Mouse (Mus musculus) urinary bladder, postnatal 10 days (tissue): Measurements from ENCODE around the gene Qrsl1.
A peak's percentile ranks its signal among the peaks of the same experiment; 100 is the strongest.
"Not testable (repeated sequence)": the region's sequence is repeated elsewhere in the genome, so short reads cannot be mapped to it uniquely, and the experiment has no call there.

ENCODE experiments used
- DNase-seq: peaks from one replicate; pipeline ENCODE4 v3.0.0; 2022; ENCODE audit warnings: low spot score

Gene Qrsl1

DNA sequence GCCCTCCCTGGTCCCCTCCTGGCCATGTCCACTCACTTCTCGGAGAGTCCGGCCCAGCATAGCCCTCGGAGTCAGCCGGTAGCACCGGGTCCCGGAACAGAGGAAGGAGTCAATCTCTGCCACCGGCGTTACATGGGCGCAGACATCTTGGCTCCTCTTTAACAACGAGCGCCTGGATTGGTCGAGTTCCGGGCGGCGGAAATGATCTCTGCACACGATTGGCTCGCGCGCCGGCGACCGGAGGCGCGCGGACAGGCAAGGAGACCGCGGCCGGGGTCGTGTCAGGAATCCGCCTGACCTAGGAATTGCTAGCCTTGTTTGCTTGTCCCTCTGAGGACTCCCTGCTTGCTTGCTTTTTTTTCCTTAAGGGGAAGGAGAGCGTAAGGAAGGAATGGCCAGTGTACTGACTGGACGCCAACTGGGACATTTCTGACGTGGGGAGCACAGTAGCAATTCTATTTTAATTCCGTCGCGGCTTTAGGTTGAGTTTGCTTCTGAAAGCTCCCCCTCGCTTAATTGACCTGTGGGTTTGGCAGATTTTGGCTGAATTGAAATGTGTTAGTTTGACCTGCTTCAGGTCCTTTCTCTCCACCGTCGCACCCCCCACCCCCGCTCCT lies at the start of gene Qrsl1, which contains the start of gene Rtn4ip1:
Qrsl1 (minus strand) TSS at position 168 of the 617 bp plus-strand sequence.
Rtn4ip1 (plus strand) TSS at position 230 of the 617 bp plus-strand sequence.
- peak; percentile 82 for DNase-seq

DNA sequence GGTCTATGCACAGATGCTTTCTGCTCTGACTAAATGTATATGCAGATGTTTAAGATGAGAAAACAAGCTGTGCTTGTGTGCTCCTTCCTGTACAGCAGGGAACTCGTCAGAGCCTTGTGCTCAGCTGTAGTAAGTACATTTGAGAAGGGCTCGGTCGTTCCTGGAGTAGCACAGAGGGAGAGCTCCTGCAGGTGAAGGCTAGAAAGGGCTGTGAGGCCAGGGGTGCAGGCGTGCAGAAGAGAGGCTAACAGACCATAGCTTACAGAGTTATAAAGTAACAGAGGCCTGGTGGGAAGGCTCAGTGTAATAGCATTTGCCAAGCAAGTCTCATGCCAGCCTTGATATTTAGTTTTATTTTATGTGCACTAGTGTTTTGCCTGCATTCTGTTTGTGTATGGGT lies 43.9 kb upstream of the Qrsl1 start:
- DNase-seq, result no peak

DNA sequence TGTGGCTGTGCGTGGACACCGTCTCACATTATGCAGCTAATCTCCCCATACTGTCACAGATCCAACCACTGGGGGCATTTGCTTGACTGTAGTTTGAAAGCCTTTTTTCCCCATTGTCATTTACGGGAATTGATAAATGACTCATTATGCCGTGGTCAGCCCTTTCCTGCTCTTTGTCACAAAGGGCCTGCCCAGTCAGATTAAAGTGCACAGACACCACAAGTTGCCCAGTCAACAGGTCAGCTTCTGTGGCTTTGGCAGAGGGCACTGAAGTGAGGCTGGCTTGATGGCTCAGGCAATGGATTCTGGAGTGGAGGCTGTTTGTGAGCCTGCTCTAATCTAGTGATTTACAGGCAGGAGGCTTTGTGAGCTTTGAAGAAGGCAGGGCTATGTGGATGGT lies 42.2 kb upstream of the Qrsl1 start:
- no peak for DNase-seq

DNA sequence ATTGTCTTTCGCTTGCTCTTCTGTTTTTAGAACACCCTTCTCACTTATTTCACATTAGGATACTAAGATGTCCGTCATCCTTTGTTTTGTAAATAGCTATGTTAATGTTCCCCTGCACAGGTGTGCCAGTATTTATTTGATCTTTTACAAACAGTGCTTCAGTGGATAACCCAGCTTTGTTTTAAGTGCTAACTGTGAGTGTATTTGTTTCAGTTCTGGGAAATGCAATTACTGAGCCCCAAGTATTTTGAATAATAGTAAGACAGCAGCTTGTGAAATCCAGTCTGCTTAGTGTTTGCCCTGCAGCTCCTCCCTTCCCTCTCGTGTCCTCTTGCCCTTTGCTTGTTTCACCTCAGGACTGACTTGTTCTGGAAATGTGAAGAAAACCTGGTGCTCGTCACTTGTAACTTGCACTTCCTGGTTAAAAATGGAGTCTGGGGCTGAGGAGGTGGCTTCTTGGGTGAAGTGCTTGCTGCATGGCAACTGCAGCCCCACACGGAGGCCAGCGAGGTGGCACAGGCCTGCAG lies 37.7 kb upstream of the Qrsl1 start:
- no peak for DNase-seq

DNA sequence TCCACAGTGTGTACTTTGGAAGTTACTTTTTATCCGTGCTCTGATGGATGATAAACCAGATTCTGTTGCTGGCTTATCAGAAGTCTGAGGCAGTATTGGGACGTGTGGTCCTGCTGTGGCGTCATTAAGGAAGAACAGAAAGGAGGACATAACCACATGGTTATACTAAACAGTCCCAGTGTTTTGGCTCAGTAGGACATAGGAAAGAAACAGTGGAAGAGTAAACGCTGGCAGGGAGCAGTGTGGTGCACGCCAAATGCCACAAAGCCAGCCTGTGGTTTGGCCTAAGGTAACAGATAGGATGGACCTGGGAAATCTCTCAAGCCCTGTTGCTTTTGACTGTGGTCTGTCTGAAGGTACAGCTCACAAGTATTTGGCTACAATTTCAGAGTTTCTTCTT lies 27.1 kb upstream of the Qrsl1 start:
- DNase-seq, result no peak

- DNase-seq, result no peak
Observed at GRCm38 (mm10) chr10:43927736-43928135, 26.2 kb upstream of the Qrsl1 start.

- not testable (repeated sequence) for DNase-seq
Observed at GRCm38 (mm10) chr10:43925776-43926175, 24.2 kb upstream of the Qrsl1 start.

GRCm38 (mm10) chr10:43923096-43923495 lies 21.6 kb upstream of the Qrsl1 start:
- no peak for DNase-seq

DNA sequence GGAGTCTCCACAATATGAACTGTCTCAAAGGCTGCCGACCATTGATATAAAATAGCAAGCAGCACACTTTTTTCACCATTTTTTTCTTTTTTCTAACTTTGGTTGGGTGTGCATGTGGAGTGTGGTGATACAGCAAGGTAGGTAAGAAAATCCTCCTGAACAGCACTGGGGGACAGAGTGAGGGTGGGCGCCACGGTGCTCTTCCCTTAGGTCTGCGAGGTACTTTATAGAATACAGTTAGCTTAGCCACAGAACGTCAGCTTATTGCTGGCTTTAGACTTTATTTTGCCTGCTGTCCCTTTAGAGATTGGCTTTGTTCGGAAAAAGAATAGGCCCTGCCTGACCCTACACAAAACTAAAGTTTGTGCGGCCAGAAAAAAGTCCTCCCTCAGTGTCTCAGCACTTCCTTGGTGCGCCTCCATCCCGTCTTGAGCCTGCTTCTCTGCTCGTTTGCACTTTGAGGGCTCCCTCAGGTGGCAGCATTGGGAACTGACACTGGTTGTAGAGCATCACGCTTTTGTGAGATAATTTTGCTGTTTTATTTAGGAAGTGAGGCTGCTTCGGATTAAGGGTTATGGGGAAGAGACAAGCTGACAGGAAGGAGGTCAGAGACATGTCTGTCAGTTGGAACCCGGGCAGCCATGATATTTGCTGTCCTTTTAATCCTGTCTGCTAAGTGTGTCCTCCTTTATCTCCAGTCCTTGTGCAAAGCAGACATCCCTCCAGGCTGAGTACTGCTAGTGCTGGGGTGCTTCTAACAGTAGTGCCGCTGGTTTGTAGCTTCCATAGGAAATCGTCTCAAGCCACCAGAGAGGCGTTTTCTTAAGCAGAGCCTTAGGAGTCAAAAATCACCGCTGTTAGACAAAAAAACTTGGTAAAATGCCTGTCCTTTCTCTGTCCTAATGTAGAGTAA lies 17.4 kb upstream of the Qrsl1 start:
- DNase-seq, result peak; percentile 73

DNA sequence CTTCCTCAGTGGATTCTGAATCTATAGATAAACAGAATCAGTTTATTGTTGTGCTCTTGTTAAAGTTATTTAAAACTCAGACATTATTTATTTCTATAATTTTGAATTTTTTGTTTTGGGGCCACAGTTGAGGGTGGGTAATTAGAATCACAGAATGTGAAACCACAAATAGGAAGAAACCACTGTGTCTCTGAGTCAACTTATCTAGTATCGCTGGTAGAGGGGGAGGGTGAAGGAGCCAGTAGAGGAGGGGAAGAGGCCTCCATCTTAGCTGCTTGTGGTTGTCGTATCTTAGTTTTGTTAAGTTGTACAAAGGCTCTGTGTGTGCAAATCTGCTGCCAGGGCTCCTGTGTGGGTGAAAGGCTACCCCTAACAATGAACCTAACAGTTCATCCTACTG lies 15.2 kb upstream of the Qrsl1 start:
- DNase-seq, result no peak

DNA sequence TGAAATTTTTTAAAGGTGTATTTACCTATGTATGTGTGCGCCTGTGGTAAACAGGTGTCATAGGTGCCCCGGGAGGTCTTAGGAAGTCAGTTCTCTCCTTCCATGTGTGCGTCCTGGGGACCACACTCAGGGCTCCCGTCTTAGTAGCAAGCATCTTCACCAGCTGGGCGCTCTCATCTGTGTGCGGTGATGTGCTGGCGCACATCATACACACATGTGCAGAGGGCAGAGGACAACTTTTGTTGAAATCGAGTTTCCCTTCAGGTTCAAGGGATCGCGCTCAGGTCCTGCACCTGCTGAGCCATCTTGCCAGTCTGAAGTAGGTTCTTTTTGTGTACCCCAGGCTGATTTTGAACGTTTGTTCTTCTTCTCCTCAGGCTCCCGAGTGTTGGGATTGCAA lies 14.6 kb upstream of the Qrsl1 start:
- DNase-seq, result no peak

- no peak for DNase-seq
Observed at GRCm38 (mm10) chr10:43912236-43912635, 10.7 kb upstream of the Qrsl1 start.

- DNase-seq, result no peak
Observed at GRCm38 (mm10) chr10:43910873-43911142, 9.3 kb upstream of the Qrsl1 start.

- DNase-seq, result no peak
Observed at GRCm38 (mm10) chr10:43910032-43910872, 8.7 kb upstream of the Qrsl1 start.

DNA sequence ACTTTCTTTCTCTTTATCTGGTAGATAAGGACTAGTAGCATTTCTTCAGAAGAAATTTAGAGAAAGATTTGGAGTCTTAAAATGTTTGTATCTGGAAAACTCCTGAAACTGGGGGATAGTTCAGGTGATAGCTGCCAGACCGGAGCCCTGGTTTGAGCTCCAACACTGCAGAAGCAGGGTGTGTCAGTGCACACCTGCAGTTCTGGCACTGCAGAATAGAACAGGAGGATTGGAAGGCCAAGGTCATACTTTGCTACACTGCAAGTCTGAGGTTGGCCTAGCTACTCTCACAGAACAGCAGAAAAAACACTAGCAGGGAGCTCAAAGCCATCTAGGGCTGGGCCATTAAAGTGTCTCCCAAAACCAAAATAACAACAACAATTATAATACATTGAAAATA lies 3.0 kb upstream of the Qrsl1 start:
- DNase-seq, result no peak

- no peak for DNase-seq
Observed at GRCm38 (mm10) chr10:43900883-43901570, 518 bp downstream of the Qrsl1 start.

DNA sequence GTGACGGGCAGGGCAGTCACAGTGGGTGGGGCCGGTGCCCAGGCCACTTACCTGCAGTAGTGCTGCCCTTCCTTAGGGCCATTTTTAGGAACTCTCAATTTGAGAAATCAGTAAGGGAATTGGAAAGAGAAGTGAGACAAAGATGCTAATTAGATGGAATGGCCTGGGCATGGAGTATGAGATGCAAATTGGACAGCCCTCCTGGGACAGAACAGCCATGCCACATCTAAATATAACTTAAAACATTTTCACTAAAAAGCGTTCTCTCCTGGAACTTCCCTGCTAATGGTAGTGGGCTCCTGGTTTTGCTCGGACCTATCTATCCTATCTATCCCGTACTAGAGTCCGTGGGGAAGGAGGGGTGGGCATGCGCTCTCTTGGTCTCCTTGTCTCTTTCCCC lies 3.3 kb downstream of the Qrsl1 start:
- no peak for DNase-seq

DNA sequence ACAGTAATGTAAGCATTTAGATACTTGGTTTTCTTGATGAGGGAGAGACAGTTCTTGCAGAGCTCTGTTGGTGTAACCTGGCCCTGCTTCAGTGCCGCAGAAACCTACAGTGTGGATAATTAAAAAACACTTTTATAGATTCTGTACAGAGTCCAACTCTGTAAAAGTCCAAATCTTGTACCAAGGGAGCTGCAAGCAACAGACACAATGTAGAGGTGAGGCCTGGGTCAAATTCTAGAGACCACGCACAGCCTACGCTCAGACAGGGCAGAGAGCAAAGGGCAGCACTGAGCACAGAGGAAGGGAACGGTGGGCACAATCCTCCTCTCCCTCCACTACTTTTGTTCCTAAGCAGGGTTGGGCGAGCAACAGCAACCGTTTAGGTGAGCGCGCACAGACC lies 5.5 kb downstream of the Qrsl1 start:
- DNase-seq, result no peak

DNA sequence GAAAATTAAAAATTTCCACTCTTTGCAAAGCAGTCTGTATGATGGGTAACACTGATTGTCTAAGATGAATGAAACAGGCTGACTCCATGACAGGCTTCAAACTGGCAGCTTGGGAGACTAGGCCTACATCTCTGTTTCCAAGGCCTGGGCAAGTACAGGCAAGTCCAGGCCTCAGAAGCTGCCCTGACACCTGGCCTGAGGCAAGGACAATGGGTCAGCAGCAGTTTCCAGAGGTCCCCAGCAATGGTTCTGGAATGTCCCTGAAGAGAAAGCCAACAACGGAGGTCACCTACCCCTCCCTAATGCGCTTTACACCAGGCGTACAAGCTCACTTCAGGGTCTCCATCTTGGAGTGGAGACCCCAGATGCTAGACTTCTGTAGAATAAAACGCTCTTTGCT lies 8.6 kb downstream of the Qrsl1 start:
- no peak for DNase-seq

GRCm38 (mm10) chr10:43888976-43889375 lies 12.6 kb downstream of the Qrsl1 start:
- no peak for DNase-seq

DNA sequence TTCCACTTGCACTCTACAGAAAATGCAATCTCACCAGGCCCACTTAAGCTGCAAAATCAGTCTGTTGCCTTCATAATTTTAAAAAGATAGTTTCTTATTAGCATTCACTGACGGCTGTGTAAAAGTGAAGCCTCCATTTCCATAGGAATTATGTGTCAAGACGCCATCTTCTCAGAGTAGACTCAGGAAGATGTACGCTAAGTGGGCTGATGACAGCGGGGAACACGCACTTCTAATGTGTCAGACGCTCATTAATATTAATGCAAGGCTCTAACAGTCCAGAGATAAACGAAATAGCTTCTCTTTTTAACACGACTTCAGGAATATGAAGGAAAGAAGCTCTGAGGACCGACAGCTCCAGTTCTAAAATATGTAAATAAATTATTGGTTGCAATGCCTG lies 13.9 kb downstream of the Qrsl1 start:
- no peak for DNase-seq

GRCm38 (mm10) chr10:43871458-43871857 lies 30.1 kb downstream of the Qrsl1 start:
- DNase-seq, result no peak
